Mouse (Mus musculus) thymus, postnatal 10 days (tissue): ENCODE data around the gene Lsr.
"Not testable (repeated sequence)": the region's sequence is repeated elsewhere in the genome, so short reads cannot be mapped to it uniquely, and the experiment has no call there.

ENCODE experiments used
- DNase-seq, 2 experiments: peaks; one replicate each; pipeline ENCODE4 v3.0.0; 2021; ENCODE audit warnings: low spot score in 2 of 2

Gene Lsr

GRCm38 (mm10) chr7:30935422-30936099 is 37.7 kb downstream of the Lsr start:
- DNase-seq = not testable (repeated sequence)

GRCm38 (mm10) chr7:30924581-30924980 is 48.7 kb downstream of the Lsr start, which contains the start of gene Hamp2:
Gene Hamp2, minus strand, starts transcription at chr7:30924681.
- not testable (repeated sequence) for DNase-seq

GRCm38 (mm10) chr7:30924071-30924470 is 49.2 kb downstream of the Lsr start:
- DNase-seq = no peak

GRCm38 (mm10) chr7:30922490-30922889 is 50.8 kb downstream of the Lsr start:
- DNase-seq = not testable (repeated sequence)

GRCm38 (mm10) chr7:30920217-30920616 is 53.0 kb downstream of the Lsr start:
- DNase-seq = no peak

- DNase-seq = no peak
Observed at GRCm38 (mm10) chr7:30917219-30917618, 56.0 kb downstream of the Lsr start.

GRCm38 (mm10) chr7:30916713-30917112 is 56.6 kb downstream of the Lsr start:
- DNase-seq = no peak

- DNase-seq = no peak
Observed at GRCm38 (mm10) chr7:30914732-30915131, 58.5 kb downstream of the Lsr start, which contains the start of gene Mag. Gene Mag, minus strand, starts transcription at chr7:30914873.

GRCm38 (mm10) chr7:30909773-30910172 is 63.5 kb downstream of the Lsr start:
- DNase-seq = no peak

- no peak for DNase-seq
Observed at GRCm38 (mm10) chr7:30908992-30909431, 64.3 kb downstream of the Lsr start.

GRCm38 (mm10) chr7:30908277-30908991 is 64.8 kb downstream of the Lsr start:
- DNase-seq = no peak
